In genomic region chr16:38483582-38484309, GRCm38 (mm10) we compare ENCODE assay signal across 8 mouse cellular contexts. TPM values are rescaled to one million over a fixed set of nuclear protein-coding genes. Genes with fewer than 3 reads are reported as not detected.
DNase-seq lines count a peak whose midpoint lies in the region; ATAC-seq and TF ChIP-seq lines count a peak whose summit lies in the region.

No protein-coding gene starts in this region.

- peak overlapping the region; percentile 84 for H3K4me2 ChIP-seq in heart, embryonic 12.5 days
- peak overlapping the region; percentile 71 for H3K4me2 ChIP-seq in intestine, postnatal 0 days (replicated peaks; ENCODE audit: low read depth)
- peak overlapping the region; percentile 62 for H3K4me2 ChIP-seq in stomach, embryonic 15.5 days

- no peaks in the 10 kb centered on the region for H3K9me3 ChIP-seq in heart, embryonic 12.5 days (replicated peaks)
- no peaks in the 10 kb centered on the region for H3K9me3 ChIP-seq in forebrain, embryonic 10.5 days
- H3K9me3 ChIP-seq in intestine, postnatal 0 days (ENCODE audit: control insufficient read depth) = no peaks in the 10 kb centered on the region
- H3K9me3 ChIP-seq in stomach, embryonic 15.5 days = no peaks in the 10 kb centered on the region

- no peak for TF ChIP-seq CTCF in intestine, postnatal 0 days (IDR thresholded peaks at IDR 0.05; ENCODE audit: low read depth)

- H3K27ac ChIP-seq in heart, embryonic 12.5 days (ENCODE audit: poor library complexity, severe bottlenecking) = no peak overlapping the region
- H3K27ac ChIP-seq in forebrain, embryonic 10.5 days = no peak overlapping the region
- no peak overlapping the region for H3K27ac ChIP-seq in intestine, postnatal 0 days (ENCODE audit: low read depth, low read length)
- H3K27ac ChIP-seq in stomach, embryonic 15.5 days = no peak overlapping the region

- WGBS in heart, embryonic 12.5 days = 25% methylated on average over 42 of the region's 42 CpGs
- 37% methylated on average over 42 of the region's 42 CpGs for WGBS in forebrain, embryonic 10.5 days
- 17% methylated on average over 42 of the region's 42 CpGs for WGBS in intestine, postnatal 0 days
- 25% methylated on average over 42 of the region's 42 CpGs for WGBS in stomach, embryonic 15.5 days

- peak overlapping the region; percentile 37; the same call in 1 of the 2 replicates for H3K9ac ChIP-seq in heart, embryonic 12.5 days
- H3K9ac ChIP-seq in intestine, postnatal 0 days (ENCODE audit: low read depth, low read length) = 0 out of 2 replicates have a peak overlapping the region, but pooled peaks have one; percentile 31
- H3K9ac ChIP-seq in stomach, embryonic 15.5 days = no peak overlapping the region

- intact Hi-C loops in heart, postnatal 10 days (cut with DNase I) = loop anchor here (2.0 to 10.0 kb wide), 2 partner anchors 139 to 489 kb away; no protein-coding TSS in a partner anchor
- intact Hi-C loops in gastrocnemius, postnatal 14 days (cut with DNase I; ENCODE audit: low total_unique reads) = no loop called here

- H3K27me3 ChIP-seq in heart, embryonic 12.5 days (replicated peaks) = peaks cover 9% of the 10 kb centered on the region; the same call in 1 of the 2 replicates
- peaks cover 42% of the 10 kb centered on the region for H3K27me3 ChIP-seq in forebrain, embryonic 10.5 days (ENCODE audit: poor library complexity, severe bottlenecking)
- H3K27me3 ChIP-seq in intestine, postnatal 0 days (replicated peaks; ENCODE audit: control insufficient read depth, insufficient read depth, low read length) = no peaks in the 10 kb centered on the region; the same call in 1 of the 2 replicates
- H3K27me3 ChIP-seq in stomach, embryonic 15.5 days (replicated peaks) = 0 out of 2 replicates have a peak, but pooled peaks cover 13% of the 10 kb centered on the region

- H3K4me3 ChIP-seq in heart, embryonic 12.5 days = peak overlapping the region; percentile 48
- H3K4me3 ChIP-seq in forebrain, embryonic 10.5 days = peak overlapping the region; percentile 44
- peak overlapping the region; percentile 36 for H3K4me3 ChIP-seq in intestine, postnatal 0 days (ENCODE audit: low read depth, low read length)
- peak overlapping the region; percentile 36 for H3K4me3 ChIP-seq in stomach, embryonic 15.5 days (replicated peaks)

- ATAC-seq in heart, embryonic 12.5 days (ENCODE audit: insufficient number of reproducible peaks, low FRiP score) = peak; percentile 33; the same call in 1 of the 2 replicates
- ATAC-seq in intestine, postnatal 0 days = peak; percentile 29; the same call in 1 of the 2 replicates
- ATAC-seq in megakaryocyte, adult 5-6 weeks (ENCODE audit: poor library complexity, severe bottlenecking) = peak; percentile 85
- peak; percentile 31; the same call in 1 of the 2 replicates for ATAC-seq in stomach, embryonic 15.5 days (ENCODE audit: insufficient read depth, low FRiP score, low read depth)

- peaks cover 10% of the 10 kb centered on the region for H3K4me1 ChIP-seq in heart, embryonic 12.5 days (replicated peaks)
- H3K4me1 ChIP-seq in forebrain, embryonic 10.5 days = peaks cover 11% of the 10 kb centered on the region
- no peaks in the 10 kb centered on the region for H3K4me1 ChIP-seq in intestine, postnatal 0 days (replicated peaks; ENCODE audit: control insufficient read depth, insufficient read depth, low read length)
- H3K4me1 ChIP-seq in stomach, embryonic 15.5 days = peaks cover 6% of the 10 kb centered on the region

- H3K36me3 ChIP-seq in heart, embryonic 12.5 days = no peaks in the 10 kb centered on the region
- H3K36me3 ChIP-seq in forebrain, embryonic 10.5 days (replicated peaks) = no peaks in the 10 kb centered on the region
- H3K36me3 ChIP-seq in intestine, postnatal 0 days (ENCODE audit: control insufficient read depth, insufficient read depth) = no peaks in the 10 kb centered on the region
- no peaks in the 10 kb centered on the region for H3K36me3 ChIP-seq in stomach, embryonic 15.5 days

- no peak for DNase-seq in heart, postnatal 10 days
- no peak for DNase-seq in forebrain, embryonic 10.5 days (ENCODE audit: extremely low spot score, low spot score)
- DNase-seq in layer of hippocampus, postnatal 14 days (ENCODE audit: low spot score in 2 of 2) = no peak
- DNase-seq in gastrocnemius, postnatal 14 days = no peak

RNA-seq across cellular contexts. Expression of gene Cd80, which starts 28.4 kb away (rescaled TPM):
- polyA plus RNA-seq in heart, embryonic 12.5 days (2016; fragmentation: Nextera tagmentation; extraction: Ambion mirVana) = 0.60 and 0.73 TPM in 2 replicates
- under 1 TPM; 0.53 to 0.84 TPM for total RNA-seq in heart, postnatal 10 days (2021)
- polyA plus RNA-seq in forebrain, embryonic 10.5 days (2016; fragmentation: Nextera tagmentation; extraction: Ambion mirVana) = 0.32 and 0.61 TPM in 2 replicates
- 0.23 and 0.33 TPM in 2 replicates for polyA plus RNA-seq in intestine, postnatal 0 days (2015; fragmentation: Nextera tagmentation; extraction: Ambion mirVana)
- 6.5 and 10.4 TPM in 2 replicates for total RNA-seq in megakaryocyte, adult 5-6 weeks (2015)
- 3.0 and 4.0 TPM in 2 replicates for total RNA-seq in megakaryocyte, adult 5-6 weeks (2017)
- polyA plus RNA-seq in stomach, embryonic 15.5 days (2015; fragmentation: Nextera tagmentation; extraction: Ambion mirVana) = 0.36 and 0.55 TPM in 2 replicates
- total RNA-seq in layer of hippocampus, postnatal 14 days (2021) = under 1 TPM; 0.36 to 0.76 TPM
- under 1 TPM in 1 of 2 experiments, not detected in 1; 0.12 TPM for total RNA-seq in gastrocnemius, postnatal 14 days (2021)

RNA-seq across cellular contexts. Expression of gene Adprh, which starts 31.2 kb away (rescaled TPM):
- 115 TPM in 2 replicates for polyA plus RNA-seq in heart, embryonic 12.5 days (2016; fragmentation: Nextera tagmentation; extraction: Ambion mirVana)
- 10 to 100 TPM; 32.2 to 33.6 TPM for total RNA-seq in heart, postnatal 10 days (2021)
- polyA plus RNA-seq in forebrain, embryonic 10.5 days (2016; fragmentation: Nextera tagmentation; extraction: Ambion mirVana) = 149 and 153 TPM in 2 replicates
- 55.3 and 58.8 TPM in 2 replicates for polyA plus RNA-seq in intestine, postnatal 0 days (2015; fragmentation: Nextera tagmentation; extraction: Ambion mirVana)
- 30.6 and 30.9 TPM in 2 replicates for total RNA-seq in megakaryocyte, adult 5-6 weeks (2015)
- total RNA-seq in megakaryocyte, adult 5-6 weeks (2017) = 18.3 and 19.2 TPM in 2 replicates
- polyA plus RNA-seq in stomach, embryonic 15.5 days (2015; fragmentation: Nextera tagmentation; extraction: Ambion mirVana) = 77.1 and 80.4 TPM in 2 replicates
- 10 to 100 TPM; 58.4 to 62.4 TPM for total RNA-seq in layer of hippocampus, postnatal 14 days (2021)
- 10 to 100 TPM; 25.5 to 27.6 TPM for total RNA-seq in gastrocnemius, postnatal 14 days (2021)

RNA-seq across cellular contexts. Expression of gene Timmdc1, which starts 38.7 kb away (rescaled TPM):
- 33.5 and 35.6 TPM in 2 replicates for polyA plus RNA-seq in heart, embryonic 12.5 days (2016; fragmentation: Nextera tagmentation; extraction: Ambion mirVana)
- total RNA-seq in heart, postnatal 10 days (2021) = 10 to 100 TPM; 54.1 to 59.0 TPM
- 33.1 and 36.7 TPM in 2 replicates for polyA plus RNA-seq in forebrain, embryonic 10.5 days (2016; fragmentation: Nextera tagmentation; extraction: Ambion mirVana)
- polyA plus RNA-seq in intestine, postnatal 0 days (2015; fragmentation: Nextera tagmentation; extraction: Ambion mirVana) = 11.8 and 13.8 TPM in 2 replicates
- total RNA-seq in megakaryocyte, adult 5-6 weeks (2015) = 5.3 and 9.3 TPM in 2 replicates
- 19.0 and 19.9 TPM in 2 replicates for total RNA-seq in megakaryocyte, adult 5-6 weeks (2017)
- polyA plus RNA-seq in stomach, embryonic 15.5 days (2015; fragmentation: Nextera tagmentation; extraction: Ambion mirVana) = 25.3 and 27.3 TPM in 2 replicates
- total RNA-seq in layer of hippocampus, postnatal 14 days (2021) = 10 to 100 TPM; 29.6 to 34.4 TPM
- total RNA-seq in gastrocnemius, postnatal 14 days (2021) = 10 to 100 TPM; 40.7 to 45.0 TPM

RNA-seq across cellular contexts. Expression of gene Pla1a, which starts 50.8 kb away (rescaled TPM):
- 0.17 and 0.28 TPM in 2 replicates for polyA plus RNA-seq in heart, embryonic 12.5 days (2016; fragmentation: Nextera tagmentation; extraction: Ambion mirVana)
- 10 to 100 TPM in 1 of 2 experiments, 1 to 10 TPM in 1; 9.8 to 12.1 TPM for total RNA-seq in heart, postnatal 10 days (2021)
- not detected in 2 replicates for polyA plus RNA-seq in forebrain, embryonic 10.5 days (2016; fragmentation: Nextera tagmentation; extraction: Ambion mirVana)
- polyA plus RNA-seq in intestine, postnatal 0 days (2015; fragmentation: Nextera tagmentation; extraction: Ambion mirVana) = 1.6 and 1.8 TPM in 2 replicates
- total RNA-seq in megakaryocyte, adult 5-6 weeks (2015) = 0.38 TPM in 1 of 2 replicates, not detected in the other
- not detected in 2 replicates for total RNA-seq in megakaryocyte, adult 5-6 weeks (2017)
- 3.2 and 5.8 TPM in 2 replicates for polyA plus RNA-seq in stomach, embryonic 15.5 days (2015; fragmentation: Nextera tagmentation; extraction: Ambion mirVana)
- under 1 TPM; 0.60 to 0.76 TPM for total RNA-seq in layer of hippocampus, postnatal 14 days (2021)
- 1 to 10 TPM; 3.8 to 4.7 TPM for total RNA-seq in gastrocnemius, postnatal 14 days (2021)

Comparison
In these comparisons a context has a peak if more than half of its experiments do, and no peak if none do; other contexts are left out.
1. ATAC-seq: peak in every context shown above with its lines; median percentile 85 in megakaryocyte, adult 5-6 weeks; 33 in heart, embryonic 12.5 days; 31 in stomach, embryonic 15.5 days; 29 in intestine, postnatal 0 days.